Comparison of ENCODE assay signal across 20 mouse cellular contexts in genomic region chr10:17646391-17646790, GRCm38 (mm10).
A peak's percentile ranks its signal among the peaks of the same experiment; 100 is the strongest.
DNase-seq lines count a peak whose midpoint lies in the region; ATAC-seq and TF ChIP-seq lines count a peak whose summit lies in the region.
"Had no signal": no experiment of that assay in that cellular context is flagged by ENCODE, and none has a peak within 500 bp of the region (broad histone marks: within the 10 kb centered on the region; RNA-seq: fewer than 3 reads in every experiment).

No protein-coding gene starts in this region.

- no peak overlapping the region for H3K27ac ChIP-seq in kidney, embryonic 14.5 days (ENCODE audit: low read depth, low read length)
- no peak overlapping the region for H3K27ac ChIP-seq in kidney, postnatal 0 days
- H3K27ac ChIP-seq in liver, embryonic 15.5 days (replicated peaks): no peak overlapping the region
- no peak overlapping the region for H3K27ac ChIP-seq in forebrain, embryonic 16.5 days (ENCODE audit: low read length)
- H3K27ac ChIP-seq in hindbrain, embryonic 10.5 days: no peak overlapping the region
- H3K27ac ChIP-seq: embryonic facial prominence, embryonic 13.5 days; heart, adult 2 months; hindbrain, embryonic 12.5 days; limb, embryonic 13.5 days; midbrain, embryonic 15.5 days had no signal

- no peak overlapping the region for H3K4me3 ChIP-seq in kidney, embryonic 14.5 days (ENCODE audit: low read length)
- H3K4me3 ChIP-seq in kidney, postnatal 0 days (replicated peaks; ENCODE audit: low read depth, low read length): no peak overlapping the region
- no peak overlapping the region for H3K4me3 ChIP-seq in liver, embryonic 15.5 days (replicated peaks)
- no peak overlapping the region for H3K4me3 ChIP-seq in forebrain, embryonic 16.5 days (replicated peaks; ENCODE audit: low read length)
- H3K4me3 ChIP-seq in hindbrain, embryonic 10.5 days: no peak overlapping the region
- H3K4me3 ChIP-seq: embryonic facial prominence, embryonic 13.5 days; heart, adult 2 months; hindbrain, embryonic 12.5 days; limb, embryonic 13.5 days; midbrain, embryonic 15.5 days had no signal

- no peaks in the 10 kb centered on the region for H3K4me1 ChIP-seq in kidney, embryonic 14.5 days (ENCODE audit: control insufficient read depth, insufficient read depth, low read length)
- H3K4me1 ChIP-seq in kidney, postnatal 0 days (replicated peaks; ENCODE audit: insufficient read depth, low read length): no peaks in the 10 kb centered on the region
- peaks cover 17% of the 10 kb centered on the region for H3K4me1 ChIP-seq in liver, embryonic 15.5 days (replicated peaks)
- H3K4me1 ChIP-seq in forebrain, embryonic 16.5 days (replicated peaks; ENCODE audit: control insufficient read depth, insufficient read depth, low read length): no peaks in the 10 kb centered on the region
- H3K4me1 ChIP-seq in hindbrain, embryonic 10.5 days (replicated peaks): peaks cover 4% of the 10 kb centered on the region; the same call in 1 of the 2 replicates
- H3K4me1 ChIP-seq: embryonic facial prominence, embryonic 13.5 days; hindbrain, embryonic 12.5 days; limb, embryonic 13.5 days; midbrain, embryonic 15.5 days had no signal

- peak; percentile 66 for DNase-seq in kidney, adult 11 months
- DNase-seq in kidney, postnatal 0 days (ENCODE audit: low spot score): peak; percentile 35
- DNase-seq in right cerebral cortex, adult 2 months (ENCODE audit: low spot score in 2 of 2): no peak
- DNase-seq in thymus, postnatal 25 days: no peak
- no peak for DNase-seq in hindbrain, embryonic 10.5 days (ENCODE audit: low spot score)
- DNase-seq: cerebellum, adult 8-10 months; forebrain, postnatal 0 days; heart, adult 2 months; thymus, postnatal 4 days had no signal

- no peak overlapping the region for H3K4me2 ChIP-seq in kidney, embryonic 14.5 days (replicated peaks; ENCODE audit: low read depth, low read length)
- H3K4me2 ChIP-seq in kidney, postnatal 0 days (ENCODE audit: low read length): no peak overlapping the region
- no peak overlapping the region for H3K4me2 ChIP-seq in liver, embryonic 15.5 days
- no peak overlapping the region for H3K4me2 ChIP-seq in forebrain, embryonic 16.5 days (ENCODE audit: low read length)
- H3K4me2 ChIP-seq: embryonic facial prominence, embryonic 13.5 days; hindbrain, embryonic 12.5 days; limb, embryonic 13.5 days; midbrain, embryonic 15.5 days had no signal

- no peak overlapping the region for H3K9ac ChIP-seq in kidney, embryonic 14.5 days (ENCODE audit: low read depth, low read length)
- no peak overlapping the region for H3K9ac ChIP-seq in kidney, postnatal 0 days (ENCODE audit: low read depth, low read length)
- H3K9ac ChIP-seq in liver, embryonic 15.5 days: no peak overlapping the region
- H3K9ac ChIP-seq in forebrain, embryonic 16.5 days (replicated peaks; ENCODE audit: low read depth, low read length): no peak overlapping the region
- H3K9ac ChIP-seq: embryonic facial prominence, embryonic 13.5 days; forebrain, postnatal 0 days; hindbrain, embryonic 12.5 days; limb, embryonic 13.5 days; midbrain, embryonic 15.5 days had no signal

- no peaks in the 10 kb centered on the region for H3K36me3 ChIP-seq in kidney, embryonic 14.5 days (ENCODE audit: control insufficient read depth, insufficient read depth, low read length)
- no peaks in the 10 kb centered on the region for H3K36me3 ChIP-seq in kidney, postnatal 0 days (ENCODE audit: insufficient read depth, low read length)
- H3K36me3 ChIP-seq in liver, embryonic 15.5 days (replicated peaks): no peaks in the 10 kb centered on the region
- H3K36me3 ChIP-seq in forebrain, embryonic 16.5 days (ENCODE audit: control insufficient read depth, insufficient read depth): no peaks in the 10 kb centered on the region
- H3K36me3 ChIP-seq in hindbrain, embryonic 10.5 days: no peaks in the 10 kb centered on the region
- H3K36me3 ChIP-seq: embryonic facial prominence, embryonic 13.5 days; G1E; hindbrain, embryonic 12.5 days; limb, embryonic 13.5 days; midbrain, embryonic 15.5 days had no signal

- H3K27me3 ChIP-seq in kidney, embryonic 14.5 days (ENCODE audit: control insufficient read depth, insufficient read depth, low read length): no peaks in the 10 kb centered on the region
- H3K27me3 ChIP-seq in kidney, postnatal 0 days (ENCODE audit: insufficient read depth, low read length): no peaks in the 10 kb centered on the region
- H3K27me3 ChIP-seq in liver, embryonic 15.5 days: no peaks in the 10 kb centered on the region
- H3K27me3 ChIP-seq in forebrain, embryonic 16.5 days (replicated peaks; ENCODE audit: control insufficient read depth, insufficient read depth, low read length): no peaks in the 10 kb centered on the region
- no peaks in the 10 kb centered on the region for H3K27me3 ChIP-seq in hindbrain, embryonic 10.5 days (ENCODE audit: insufficient read depth, poor library complexity, severe bottlenecking)
- H3K27me3 ChIP-seq: embryonic facial prominence, embryonic 13.5 days; hindbrain, embryonic 12.5 days; limb, embryonic 13.5 days; midbrain, embryonic 15.5 days had no signal

- no peaks in the 10 kb centered on the region for H3K9me3 ChIP-seq in kidney, embryonic 14.5 days (ENCODE audit: control insufficient read depth, low read length)
- H3K9me3 ChIP-seq in kidney, postnatal 0 days (replicated peaks; ENCODE audit: low read length): no peaks in the 10 kb centered on the region
- no peaks in the 10 kb centered on the region for H3K9me3 ChIP-seq in liver, embryonic 15.5 days (replicated peaks)
- H3K9me3 ChIP-seq in forebrain, embryonic 16.5 days (ENCODE audit: control insufficient read depth, low read length): no peaks in the 10 kb centered on the region
- H3K9me3 ChIP-seq in hindbrain, embryonic 10.5 days: no peaks in the 10 kb centered on the region
- H3K9me3 ChIP-seq: embryonic facial prominence, embryonic 13.5 days; G1E; hindbrain, embryonic 12.5 days; limb, embryonic 13.5 days; midbrain, embryonic 15.5 days had no signal

- ATAC-seq in kidney, embryonic 14.5 days (ENCODE audit: low FRiP score, low TSS enrichment): no peak; the same call in 1 of the 2 replicates
- ATAC-seq in kidney, postnatal 0 days (replicated peaks; ENCODE audit: low FRiP score, low read depth): peak; percentile 83
- peak; percentile 30; the same call in 1 of the 2 replicates for ATAC-seq in liver, embryonic 15.5 days (ENCODE audit: insufficient read depth)
- ATAC-seq in forebrain, embryonic 16.5 days: no peak
- ATAC-seq: CD4-positive, CD25-positive, alpha-beta regulatory T cell, adult 4 months; forebrain, postnatal 0 days; inflammation-experienced regulatory T-cells, adult 6 months; lung, postnatal 0 days; midbrain, embryonic 15.5 days had no signal

- TF ChIP-seq CTCF in kidney, postnatal 0 days (IDR thresholded peaks at IDR 0.05; ENCODE audit: low read depth): no peak

- WGBS in kidney, embryonic 14.5 days: 66% methylated on average over 4 of the region's 4 CpGs
- 37% methylated on average over 4 of the region's 4 CpGs for WGBS in kidney, postnatal 0 days
- WGBS in liver, embryonic 15.5 days (ENCODE audit: insufficient replicate concordance): 70% methylated on average over 4 of the region's 4 CpGs
- WGBS in forebrain, embryonic 16.5 days: 84% methylated on average over 4 of the region's 4 CpGs
- 94% methylated on average over 4 of the region's 4 CpGs for WGBS in hindbrain, embryonic 10.5 days

Comparison
In these comparisons a context has a peak if more than half of its experiments do, and no peak if none do; other contexts are left out.
1. ATAC-seq: peak in kidney, postnatal 0 days (single experiment) and liver, embryonic 15.5 days (single experiment); none in kidney, embryonic 14.5 days (single experiment) and forebrain, embryonic 16.5 days (single experiment).
2. DNase-seq: peak in kidney, adult 11 months (single experiment) and kidney, postnatal 0 days (single experiment); none in right cerebral cortex, adult 2 months (0 of 2), thymus, postnatal 25 days (single experiment) and hindbrain, embryonic 10.5 days (single experiment).